Comparison of ENCODE assay signal across 12 mouse cellular contexts in the genomic region with DNA sequence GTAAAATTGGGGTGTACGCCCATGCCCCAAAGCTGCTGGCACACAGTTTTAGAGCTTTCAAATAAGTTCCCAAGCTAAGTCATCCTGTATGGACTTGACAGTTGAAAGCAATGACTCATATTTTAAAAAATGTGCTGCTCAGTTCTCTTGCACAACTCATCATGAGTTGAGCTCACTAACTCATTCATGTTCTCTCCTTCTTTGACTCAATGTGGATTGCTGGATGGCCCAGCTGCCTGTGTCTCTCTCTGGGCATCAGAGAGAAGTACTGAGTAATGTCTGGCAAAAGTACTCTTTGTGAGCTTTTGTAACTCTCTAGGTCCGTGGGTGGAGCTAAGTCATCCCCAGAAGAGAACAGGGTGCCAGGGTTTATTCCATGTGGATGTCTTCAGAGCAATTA.
DNase-seq lines count a peak whose midpoint lies in the region.
"Had no signal": no experiment of that assay in that cellular context is flagged by ENCODE, and none has a peak within 500 bp of the region (broad histone marks: within the 10 kb centered on the region; RNA-seq: fewer than 3 reads in every experiment).

No protein-coding gene starts in this region.

- DNase-seq in heart, adult 8-10 months (ENCODE audit: low spot score) = peak; percentile 70
- DNase-seq in heart, postnatal 4 days = no peak
- DNase-seq in adipocyte (ENCODE audit: low spot score) = peak; percentile 79
- DNase-seq in gastrocnemius, postnatal 14 days = peak; percentile 14
- DNase-seq in ovary, adult 18-20 months (ENCODE audit: low spot score) = no peak
- no peak for DNase-seq in layer of hippocampus, postnatal 14 days (ENCODE audit: low spot score in 2 of 2)
- no peak for DNase-seq in thymus, adult 18-20 months
- DNase-seq: cerebellum, adult 2 months had no signal

- peak overlapping the region; percentile 13 for H3K27ac ChIP-seq in macrophage
- H3K27ac ChIP-seq: embryonic facial prominence, embryonic 12.5 days; liver, embryonic 15.5 days; midbrain, embryonic 15.5 days had no signal

- H3K36me3 ChIP-seq in macrophage (ENCODE audit: inconsistent target) = no peaks in the 10 kb centered on the region
- H3K36me3 ChIP-seq: embryonic facial prominence, embryonic 12.5 days; liver, embryonic 15.5 days; midbrain, embryonic 15.5 days had no signal

- intact Hi-C loops in gastrocnemius, postnatal 14 days (cut with DNase I; ENCODE audit: low total_unique reads) = no loop called here

- 71% methylated on average over 2 of the region's 2 CpGs for WGBS in macrophage (ENCODE audit: missing documents)

- no peak overlapping the region for H3K4me3 ChIP-seq in macrophage (ENCODE audit: inconsistent target)
- H3K4me3 ChIP-seq: embryonic facial prominence, embryonic 12.5 days; liver, embryonic 15.5 days; midbrain, embryonic 15.5 days had no signal

- H3K79me2 ChIP-seq in macrophage (ENCODE audit: inconsistent target) = no peaks in the 10 kb centered on the region

Comparison
In these comparisons a context has a peak if more than half of its experiments do, and no peak if none do; other contexts are left out.
1. DNase-seq: peak in heart, adult 8-10 months (single experiment), adipocyte (single experiment) and gastrocnemius, postnatal 14 days (single experiment); none in heart, postnatal 4 days (single experiment), ovary, adult 18-20 months (single experiment), layer of hippocampus, postnatal 14 days (0 of 2) and thymus, adult 18-20 months (0 of 2).